Mouse (Mus musculus): ENCODE measurements around the gene Lmod3.

The Lmod3 gene

DNA sequence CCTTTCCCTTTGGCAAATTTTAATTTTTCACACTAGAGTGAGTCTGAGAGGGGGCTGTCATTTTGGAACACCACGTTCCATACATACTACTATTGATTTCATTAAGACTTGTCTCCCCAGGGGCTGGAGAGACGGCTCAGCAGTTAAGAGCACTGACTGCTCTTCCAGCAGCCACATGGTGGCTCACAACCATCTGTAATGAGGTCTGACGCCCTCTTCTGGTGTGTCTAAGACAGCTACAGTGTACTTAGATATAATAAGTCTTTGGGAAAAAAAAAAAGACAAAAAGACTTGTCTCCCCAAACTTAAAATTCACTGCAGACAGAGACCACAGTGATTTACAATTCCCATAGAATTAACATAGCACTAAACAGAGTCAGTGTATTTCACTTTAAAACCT is 52.1 kb downstream of the Lmod3 start:
- DNase-seq (ENCODE audit: low spot score in 2 of 2), result no peak

All from urinary bladder, postnatal 4 days (tissue).